Mouse (Mus musculus): Measurements from ENCODE around the gene Trio.

DNA sequence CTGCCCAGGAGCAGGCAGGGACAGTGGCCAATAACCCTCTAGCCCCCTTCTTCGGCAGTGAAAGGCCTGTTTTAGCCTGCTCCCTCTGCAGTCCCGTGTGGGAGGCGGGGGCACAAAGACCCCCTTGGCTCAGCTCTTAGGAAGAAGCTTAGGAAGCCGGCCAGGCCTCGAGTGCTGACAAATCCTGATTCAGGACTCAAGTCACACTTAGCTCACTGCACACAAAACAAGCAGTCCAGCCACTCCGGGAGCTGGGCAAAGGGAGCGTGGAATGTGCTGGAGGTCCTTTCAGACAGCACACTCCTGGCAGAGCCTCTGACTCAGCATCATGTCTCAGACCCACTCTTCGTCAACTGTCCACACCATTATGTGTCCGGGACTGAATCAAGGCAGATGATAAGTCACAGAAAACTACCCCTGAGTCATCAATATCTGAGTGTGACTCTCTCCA is 28.2 kb downstream of the Trio start:
- no peak for TF ChIP-seq POLR2A (IDR thresholded peaks at IDR 0.05; ENCODE audit: borderline replicate concordance, extremely low read depth, low read depth, low read length)
- TF ChIP-seq CTCF (IDR thresholded peaks at IDR 0.05; ENCODE audit: insufficient read depth, low read length), result no peak
